Mouse (Mus musculus) testis, adult 2 months (tissue): ENCODE results near the gene Dlgap3. TPM values are rescaled to one million over a fixed set of nuclear protein-coding genes. Genes with fewer than 3 reads are reported as not detected.

Experiments
- H3K27ac ChIP-seq: fragments of 200-500 bp; 2 replicates; pipeline ENCODE4 v1.5.1; 2012; ENCODE audit warnings: low read depth, low read length; ENCODE audit not compliant: control insufficient read depth, insufficient read depth
- H3K27me3 ChIP-seq: fragments of 200-500 bp; 2 replicates; pipeline ENCODE4 v1.6.1; 2012; ENCODE audit warnings: mild to moderate bottlenecking, low read length, moderate library complexity; ENCODE audit not compliant: control insufficient read depth, insufficient read depth
- H3K36me3 ChIP-seq: fragments of 200-500 bp; 2 replicates; pipeline ENCODE4 v1.6.1; 2012; ENCODE audit warnings: mild to moderate bottlenecking, low read length; ENCODE audit not compliant: control insufficient read depth, insufficient read depth
- H3K4me1 ChIP-seq: fragments of 200-500 bp; 2 replicates; pipeline ENCODE4 v1.6.1; 2012; ENCODE audit warnings: low read length; ENCODE audit not compliant: control insufficient read depth, insufficient read depth
- H3K4me3 ChIP-seq: fragments of 200-500 bp; 2 replicates; pipeline ENCODE4 v1.5.1; 2012; ENCODE audit warnings: low read depth, mild to moderate bottlenecking, low read length, moderate library complexity, mixed read lengths; ENCODE audit not compliant: control insufficient read depth
- CTCF ChIP-seq: fragments of 200-500 bp; IDR thresholded peaks from 2 replicates; pipeline ENCODE4 v1.5.1; 2012; ENCODE audit warnings: low read depth, mild to moderate bottlenecking, inconsistent platforms, low read length, moderate library complexity; ENCODE audit not compliant: control insufficient read depth, insufficient read depth, insufficient replicate concordance
- POLR2A ChIP-seq: fragments of 200-500 bp; IDR thresholded peaks from 2 replicates; pipeline ENCODE4 v1.6.1; 2012; ENCODE audit warnings: low read depth, mild to moderate bottlenecking, inconsistent platforms, low read length, moderate library complexity; ENCODE audit not compliant: control insufficient read depth
- polyA plus RNA-seq: library from polyadenylated mRNA; depleted of rRNA; stranded (reverse); fragments of >200 nt; gene quantifications from 2 replicates; pipeline ENCODE4 v1.2.3, GENCODE M21; 2012; rRNA removed

Dlgap3 gene
- polyA plus RNA-seq, 1 experiment, result 3.3 TPM

- no peaks in the 10 kb centered on the region; the same call in 1 of the 2 replicates for H3K4me1 ChIP-seq
- TF ChIP-seq POLR2A (no peak), CTCF (no peak)
- H3K27ac ChIP-seq, result no peak overlapping the region
These were observed 95.2 kb downstream of the Dlgap3 start for GRCm38 (mm10) chr4:127264183-127264554.

GRCm38 (mm10) chr4:127278451-127279001, 109.5 kb downstream of the Dlgap3 start:
- H3K27ac ChIP-seq, result no peak overlapping the region
- no peaks in the 10 kb centered on the region for H3K36me3 ChIP-seq
- no peak overlapping the region for H3K4me3 ChIP-seq
- no peak for TF ChIP-seq POLR2A
- no peak for TF ChIP-seq CTCF
- H3K4me1 ChIP-seq, result no peaks in the 10 kb centered on the region; the same call in 1 of the 2 replicates
- no peaks in the 10 kb centered on the region for H3K27me3 ChIP-seq

More at GRCm38 (mm10) chr4:127264183-127264554, 95.2 kb downstream of the Dlgap3 start:
- H3K27me3 ChIP-seq, result no peaks in the 10 kb centered on the region
- H3K36me3 ChIP-seq, result no peaks in the 10 kb centered on the region
- H3K4me3 ChIP-seq, result no peak overlapping the region

- no peak overlapping the region for H3K4me3 ChIP-seq
- no peaks in the 10 kb centered on the region for H3K27me3 ChIP-seq
- H3K4me1 ChIP-seq, result no peaks in the 10 kb centered on the region; the same call in 1 of the 2 replicates
- H3K27ac ChIP-seq, result no peak overlapping the region
- H3K36me3 ChIP-seq, result no peaks in the 10 kb centered on the region
- TF ChIP-seq POLR2A (no peak), CTCF (no peak)
These were observed 110.2 kb downstream of the Dlgap3 start for GRCm38 (mm10) chr4:127279241-127279640.

Other genes with a start within 250 kb of the Dlgap3 start
- 17.1 and 17.3 TPM in 2 replicates for gene Zmym4, start 201.1 kb upstream of the Dlgap3 start, polyA plus RNA-seq
- 20.6 and 24.5 TPM in 2 replicates for gene Sfpq, start 147.9 kb upstream of the Dlgap3 start, polyA plus RNA-seq
- gene Zmym1, start 108.1 kb upstream of the Dlgap3 start, polyA plus RNA-seq, result 2.1 and 2.8 TPM in 2 replicates
- 9.7 and 12.9 TPM in 2 replicates for gene Zmym6, start 91.8 kb upstream of the Dlgap3 start, polyA plus RNA-seq
- 17.3 and 19.2 TPM in 2 replicates for gene Tmem35b, start 45.5 kb upstream of the Dlgap3 start, polyA plus RNA-seq
- gene Smim12, start 74.6 kb downstream of the Dlgap3 start, polyA plus RNA-seq, result 24.2 and 25.3 TPM in 2 replicates
- 2.4 and 3.1 TPM in 2 replicates for gene Gja4, start 144.8 kb downstream of the Dlgap3 start, polyA plus RNA-seq
- gene Gjb3, start 161.6 kb downstream of the Dlgap3 start, polyA plus RNA-seq, result 3.2 and 3.6 TPM in 2 replicates
- gene Gjb4, start 184.9 kb downstream of the Dlgap3 start, polyA plus RNA-seq, result not detected in 2 replicates
- gene Gjb5, start 189.0 kb downstream of the Dlgap3 start, polyA plus RNA-seq, result 0.11 TPM in 1 of 2 replicates, not detected in the other